Mouse (Mus musculus) limb, embryonic 15.5 days (tissue): ENCODE results near the gene Lmx1a. TPM values are rescaled to one million over a fixed set of nuclear protein-coding genes. Genes with fewer than 3 reads are reported as not detected.

Source experiments
- ATAC-seq: fragments of 200-750 bp; cut with Nextera tagmentation; 2 replicates; pipeline ENCODE4 v1.8.0; 2017; ENCODE audit warnings: low read depth, moderate TSS enrichment; ENCODE audit not compliant: insufficient number of reproducible peaks, low FRiP score, low TSS enrichment
- H3K27ac ChIP-seq: fragments of 300-500 bp; sonication (generic); 2 replicates; pipeline ENCODE4 v1.5.1; 2015; ENCODE audit warnings: moderate library complexity, mild to moderate bottlenecking, inconsistent platforms
- H3K27me3 ChIP-seq: fragments of 300-500 bp; sonication (generic); 2 replicates; pipeline ENCODE4 v1.6.1; 2015; ENCODE audit warnings: inconsistent platforms
- H3K36me3 ChIP-seq: fragments of 300-500 bp; sonication (generic); 2 replicates; pipeline ENCODE4 v1.6.1; 2015; ENCODE audit warnings: inconsistent platforms
- H3K4me1 ChIP-seq: fragments of 300-500 bp; sonication (generic); 2 replicates; pipeline ENCODE4 v1.6.1; 2015; ENCODE audit warnings: inconsistent platforms
- H3K4me2 ChIP-seq: fragments of 300-500 bp; sonication (generic); 2 replicates; pipeline ENCODE4 v1.6.1; 2015; ENCODE audit warnings: mild to moderate bottlenecking, inconsistent platforms
- H3K4me3 ChIP-seq: fragments of 300-500 bp; sonication (generic); 2 replicates; pipeline ENCODE4 v1.5.1; 2015; ENCODE audit warnings: mild to moderate bottlenecking, inconsistent platforms
- H3K9ac ChIP-seq: fragments of 300-500 bp; sonication (generic); 2 replicates; pipeline ENCODE4 v1.6.1; 2015; ENCODE audit warnings: inconsistent platforms
- H3K9me3 ChIP-seq: fragments of 300-500 bp; sonication (generic); 2 replicates; pipeline ENCODE4 v1.6.1; 2016; ENCODE audit warnings: inconsistent platforms
- WGBS: fragments of 180-500 bp; shearing (Covaris S2); methylation state at CpG from one replicate; pipeline ENCODE4 v1.1.7; 2015; 5-methylcytosine and 5-hydroxymethylcytosine counted together
- polyA plus RNA-seq: library from polyadenylated mRNA; unstranded; fragments of >200 nt; fragmentation: Nextera tagmentation; extraction: Ambion mirVana; gene quantifications from 2 replicates; pipeline ENCODE4 v1.2.1, GENCODE M21; 2015

Gene Lmx1a
- polyA plus RNA-seq, 1 experiment from 2014 or later = 0.56 TPM

- peak overlapping the region; percentile 97 for H3K4me2 ChIP-seq
- H3K9me3 ChIP-seq = no peaks in the 10 kb centered on the region
- peak overlapping the region; percentile 53 for H3K4me3 ChIP-seq
- no peaks in the 10 kb centered on the region for H3K36me3 ChIP-seq
- peaks cover 32% of the 10 kb centered on the region for H3K4me1 ChIP-seq
- peak overlapping the region; percentile 26; the same call in 1 of the 2 replicates for H3K9ac ChIP-seq
- peaks cover 72% of the 10 kb centered on the region for H3K27me3 ChIP-seq
- WGBS = under 1% methylated on average over 8 of the region's 8 CpGs
- no peak overlapping the region for H3K27ac ChIP-seq
- no peak for ATAC-seq
Measured at GRCm38 (mm10) chr1:167688001-167688346, 1.1 kb upstream of the Lmx1a start.

GRCm38 (mm10) chr1:167688347-167689231, 448 bp upstream of the Lmx1a start:
- Histone ChIP-seq H3K4me3 (peak overlapping the region; percentile 53), H3K4me2 (peak overlapping the region; percentile 97), H3K9ac (peak overlapping the region; percentile 26), H3K27me3 (peaks cover 76% of the 10 kb centered on the region), H3K27ac (no peak overlapping the region), H3K36me3 (no peaks in the 10 kb centered on the region), H3K9me3 (no peaks in the 10 kb centered on the region), H3K4me1 (peaks cover 32% of the 10 kb centered on the region)
- ATAC-seq = peak; percentile 49; the same call in 1 of the 2 replicates
- WGBS = under 1% methylated on average over 80 of the region's 98 CpGs

GRCm38 (mm10) chr1:167689262-167690137, 463 bp downstream of the Lmx1a start:
- Histone ChIP-seq H3K36me3 (no peaks in the 10 kb centered on the region), H3K27me3 (peaks cover 84% of the 10 kb centered on the region), H3K4me2 (peak overlapping the region; percentile 97), H3K27ac (no peak overlapping the region), H3K4me3 (peak overlapping the region; percentile 53), H3K9me3 (no peaks in the 10 kb centered on the region), H3K4me1 (peaks cover 32% of the 10 kb centered on the region), H3K9ac (0 out of 2 replicates have a peak overlapping the region, but pooled peaks have one; percentile 26)
- 4% methylated on average over 36 of the region's 36 CpGs for WGBS
- ATAC-seq = 0 out of 2 replicates have a peak, but pooled peaks have one; percentile 25

GRCm38 (mm10) chr1:167690138-167690710, 1.2 kb downstream of the Lmx1a start:
- Histone ChIP-seq H3K4me3 (no peak overlapping the region), H3K27ac (no peak overlapping the region), H3K4me2 (no peak overlapping the region), H3K36me3 (no peaks in the 10 kb centered on the region), H3K9me3 (no peaks in the 10 kb centered on the region), H3K4me1 (peaks cover 32% of the 10 kb centered on the region), H3K9ac (no peak overlapping the region), H3K27me3 (peaks cover 92% of the 10 kb centered on the region)
- WGBS = 4% methylated on average over 17 of the region's 17 CpGs
- no peak for ATAC-seq

- H3K4me2 ChIP-seq = no peak overlapping the region
- H3K9ac ChIP-seq = no peak overlapping the region
- peaks cover 32% of the 10 kb centered on the region for H3K4me1 ChIP-seq
- H3K27me3 ChIP-seq = peaks cover 94% of the 10 kb centered on the region
- no peak overlapping the region for H3K27ac ChIP-seq
- no peak for ATAC-seq
- 9% methylated on average over 21 of the region's 21 CpGs for WGBS
- H3K4me3 ChIP-seq = no peak overlapping the region
- H3K9me3 ChIP-seq = no peaks in the 10 kb centered on the region
- H3K36me3 ChIP-seq = no peaks in the 10 kb centered on the region
Measured at GRCm38 (mm10) chr1:167690716-167691550, 1.9 kb downstream of the Lmx1a start.

- WGBS = 1% methylated on average over 44 of the region's 44 CpGs
Measured at GRCm38 (mm10) chr1:167691911-167692682, 3.1 kb downstream of the Lmx1a start.

GRCm38 (mm10) chr1:167692683-167693045, 3.6 kb downstream of the Lmx1a start:
- Histone ChIP-seq H3K27ac (no peak overlapping the region), H3K4me2 (no peak overlapping the region), H3K9ac (no peak overlapping the region), H3K9me3 (no peaks in the 10 kb centered on the region), H3K36me3 (no peaks in the 10 kb centered on the region), H3K27me3 (peaks cover 90% of the 10 kb centered on the region), H3K4me1 (peaks cover 31% of the 10 kb centered on the region), H3K4me3 (peak overlapping the region; percentile 22; the same call in 1 of the 2 replicates)
- no peak for ATAC-seq
- WGBS = 5% methylated on average over 7 of the region's 7 CpGs

More at GRCm38 (mm10) chr1:167691911-167692682, 3.1 kb downstream of the Lmx1a start:
- no peak overlapping the region for H3K27ac ChIP-seq
- H3K27me3 ChIP-seq = peaks cover 95% of the 10 kb centered on the region
- no peaks in the 10 kb centered on the region for H3K36me3 ChIP-seq
- no peak for ATAC-seq
- H3K4me1 ChIP-seq = peaks cover 32% of the 10 kb centered on the region
- H3K9me3 ChIP-seq = no peaks in the 10 kb centered on the region
- H3K4me3 ChIP-seq = peak overlapping the region; percentile 22
- H3K4me2 ChIP-seq = peak overlapping the region; percentile 22; the same call in 1 of the 2 replicates
- no peak overlapping the region for H3K9ac ChIP-seq

GRCm38 (mm10) chr1:167693499-167694240, 4.6 kb downstream of the Lmx1a start:
- H3K4me2 ChIP-seq = no peak overlapping the region
- 7% methylated on average over 9 of the region's 9 CpGs for WGBS
- no peaks in the 10 kb centered on the region for H3K9me3 ChIP-seq
- peaks cover 22% of the 10 kb centered on the region for H3K4me1 ChIP-seq
- no peak overlapping the region for H3K9ac ChIP-seq
- no peak overlapping the region for H3K27ac ChIP-seq
- peaks cover 83% of the 10 kb centered on the region for H3K27me3 ChIP-seq
- H3K36me3 ChIP-seq = no peaks in the 10 kb centered on the region
- ATAC-seq = no peak
- no peak overlapping the region for H3K4me3 ChIP-seq

GRCm38 (mm10) chr1:167694731-167695130, 5.7 kb downstream of the Lmx1a start:
- no peaks in the 10 kb centered on the region for H3K36me3 ChIP-seq
- 8% methylated on average over 3 of the region's 3 CpGs for WGBS
- no peak for ATAC-seq
- no peak overlapping the region for H3K4me3 ChIP-seq
- peaks cover 83% of the 10 kb centered on the region for H3K27me3 ChIP-seq
- no peak overlapping the region for H3K4me2 ChIP-seq
- H3K4me1 ChIP-seq = peaks cover 12% of the 10 kb centered on the region
- no peaks in the 10 kb centered on the region for H3K9me3 ChIP-seq
- no peak overlapping the region for H3K9ac ChIP-seq
- H3K27ac ChIP-seq = no peak overlapping the region

GRCm38 (mm10) chr1:167695910-167696459, 6.9 kb downstream of the Lmx1a start:
- no peak overlapping the region for H3K4me3 ChIP-seq
- H3K9me3 ChIP-seq = no peaks in the 10 kb centered on the region
- ATAC-seq = no peak
- peaks cover 12% of the 10 kb centered on the region for H3K4me1 ChIP-seq
- no peak overlapping the region for H3K9ac ChIP-seq
- 31% methylated on average over 11 of the region's 11 CpGs for WGBS
- peaks cover 80% of the 10 kb centered on the region for H3K27me3 ChIP-seq
- H3K4me2 ChIP-seq = no peak overlapping the region
- H3K36me3 ChIP-seq = no peaks in the 10 kb centered on the region
- H3K27ac ChIP-seq = no peak overlapping the region
